Mouse (Mus musculus) cerebellum, adult 2 months (tissue): ENCODE data around the gene Sucla2.

ENCODE experiments used
- CTCF ChIP-seq: fragments of 200-500 bp; IDR thresholded peaks from 2 replicates; pipeline ENCODE4 v1.5.1; 2011; ENCODE audit warnings: low read depth, mild to moderate bottlenecking, control low read depth, low read length, moderate library complexity, borderline replicate concordance; ENCODE audit not compliant: insufficient read depth
- POLR2A ChIP-seq: fragments of 200-500 bp; IDR thresholded peaks from 2 replicates; pipeline ENCODE4 v1.6.1; 2011; ENCODE audit warnings: low read length, control low read depth, borderline replicate concordance; ENCODE audit not compliant: insufficient read depth

- no peak for TF ChIP-seq CTCF
- no peak for TF ChIP-seq POLR2A
Observed at GRCm38 (mm10) chr14:73550732-73551131, 25.6 kb downstream of the Sucla2 start.
